In the genomic region with DNA sequence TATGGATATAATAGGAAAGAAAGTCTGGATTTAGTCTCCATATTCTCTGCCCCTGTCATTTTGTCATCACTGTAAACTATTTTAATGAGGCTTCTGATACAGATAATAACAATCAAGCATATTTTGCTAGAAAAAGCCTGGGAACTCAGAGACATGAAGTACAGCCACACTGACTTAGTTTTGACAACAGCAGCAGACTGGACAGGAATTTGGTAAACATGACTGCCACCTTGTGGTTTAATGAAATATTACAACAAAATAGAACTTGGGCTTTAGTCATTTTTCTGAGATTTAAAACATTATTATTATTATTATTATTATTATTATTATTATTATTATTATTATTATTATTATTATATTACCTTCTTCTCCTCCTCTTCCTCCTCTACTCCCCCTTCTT, we compare ENCODE assay signal across 8 mouse cellular contexts.
DNase-seq lines count a peak whose midpoint lies in the region; TF ChIP-seq lines count a peak whose summit lies in the region.

No protein-coding gene starts in this region.

- H3K27me3 ChIP-seq in kidney, adult 2 months (replicated peaks; ENCODE audit: control insufficient read depth, insufficient read depth, low read length): no peaks in the 10 kb centered on the region

- no peak overlapping the region for H3K27ac ChIP-seq in kidney, adult 2 months (ENCODE audit: insufficient read depth, low read depth, low read length)

- no peak for TF ChIP-seq CTCF in kidney, adult 2 months (conservative IDR thresholded peaks at IDR 0.05; ENCODE audit: insufficient read depth, insufficient read length, low read depth, low read length)

- peak; percentile 12 for DNase-seq in kidney, adult 2 months
- no peak for DNase-seq in kidney, adult 18-20 months
- peak; percentile 14 for DNase-seq in ES-CJ7 (ENCODE audit: low read depth, low spot score)
- peak; percentile 37 for DNase-seq in brain, embryonic 18.5 days (ENCODE audit: low read depth, low spot score)
- DNase-seq in large intestine, adult 2 months (ENCODE audit: low read depth, low spot score): peak; percentile 11
- no peak for DNase-seq in adrenal gland, postnatal 25 days
- no peak for DNase-seq in thymus, postnatal 10 days (ENCODE audit: low spot score in 2 of 2)
- DNase-seq in spleen, postnatal 4 days (ENCODE audit: low spot score in 2 of 2): no peak

- no peaks in the 10 kb centered on the region for H3K36me3 ChIP-seq in kidney, adult 2 months (ENCODE audit: control insufficient read depth, insufficient read depth, low read length)

- no peak overlapping the region for H3K4me3 ChIP-seq in kidney, adult 2 months (ENCODE audit: insufficient read depth, low read depth, low read length)

- TF ChIP-seq POLR2A in kidney, adult 2 months (IDR thresholded peaks at IDR 0.05; ENCODE audit: low read depth, low read length): no peak

- H3K4me1 ChIP-seq in kidney, adult 2 months (ENCODE audit: control insufficient read depth, insufficient read depth, low read length): no peaks in the 10 kb centered on the region

Comparison
In these comparisons a context has a peak if more than half of its experiments do, and no peak if none do; other contexts are left out.
1. DNase-seq: peak in kidney, adult 2 months (single experiment), ES-CJ7 (single experiment), brain, embryonic 18.5 days (single experiment) and large intestine, adult 2 months (single experiment); none in kidney, adult 18-20 months (single experiment), adrenal gland, postnatal 25 days (single experiment), thymus, postnatal 10 days (0 of 2) and spleen, postnatal 4 days (0 of 2).